Mouse (Mus musculus): ENCODE measurements around the gene Ap5m1. TPM values are rescaled to one million over a fixed set of nuclear protein-coding genes. Genes with fewer than 3 reads are reported as not detected.

Ap5m1 gene
- polyA plus RNA-seq, 1 experiment from 2014 or later, result 28.6 TPM

- no peaks in the 10 kb centered on the region for H3K27me3 ChIP-seq
- ATAC-seq (ENCODE audit: insufficient number of reproducible peaks, insufficient read depth, low FRiP score, low TSS enrichment), result no peak
- WGBS, result 41% methylated on average over 10 of the region's 10 CpGs
- H3K9me3 ChIP-seq, result no peaks in the 10 kb centered on the region
- no peak overlapping the region for H3K27ac ChIP-seq
- no peak overlapping the region for H3K9ac ChIP-seq
- no peaks in the 10 kb centered on the region for H3K36me3 ChIP-seq
- no peak overlapping the region for H3K4me2 ChIP-seq (replicated peaks)
- H3K4me1 ChIP-seq, result no peaks in the 10 kb centered on the region; the same call in 1 of the 2 replicates
- H3K4me3 ChIP-seq, result no peak overlapping the region
Observed at GRCm38 (mm10) chr14:49128544-49129263, 62.8 kb downstream of the Ap5m1 start.

- Histone ChIP-seq H3K27me3 (no peaks in the 10 kb centered on the region), H3K36me3 (no peaks in the 10 kb centered on the region), H3K9me3 (no peaks in the 10 kb centered on the region), H3K4me3 (no peak overlapping the region), H3K27ac (no peak overlapping the region), H3K4me2 (replicated peaks) (no peak overlapping the region), H3K9ac (no peak overlapping the region), H3K4me1 (no peaks in the 10 kb centered on the region; the same call in 1 of the 2 replicates)
- 86% methylated on average over 3 of the region's 3 CpGs for WGBS
- no peak for ATAC-seq (ENCODE audit: insufficient number of reproducible peaks, insufficient read depth, low FRiP score, low TSS enrichment)
Observed at GRCm38 (mm10) chr14:49132391-49132790, 66.5 kb downstream of the Ap5m1 start.

GRCm38 (mm10) chr14:49138171-49138570, 72.3 kb downstream of the Ap5m1 start:
- H3K27ac ChIP-seq, result no peak overlapping the region
- no peaks in the 10 kb centered on the region for H3K27me3 ChIP-seq
- no peak for ATAC-seq (ENCODE audit: insufficient number of reproducible peaks, insufficient read depth, low FRiP score, low TSS enrichment)
- H3K9ac ChIP-seq, result no peak overlapping the region
- no peaks in the 10 kb centered on the region for H3K4me1 ChIP-seq
- WGBS, result 43% methylated on average over 1 of the region's 1 CpGs
- H3K9me3 ChIP-seq, result no peaks in the 10 kb centered on the region
- H3K36me3 ChIP-seq, result no peaks in the 10 kb centered on the region
- no peak overlapping the region for H3K4me3 ChIP-seq
- H3K4me2 ChIP-seq (replicated peaks), result no peak overlapping the region

- no peaks in the 10 kb centered on the region for H3K36me3 ChIP-seq
- H3K27ac ChIP-seq, result no peak overlapping the region
- H3K9me3 ChIP-seq, result no peaks in the 10 kb centered on the region
- H3K9ac ChIP-seq, result no peak overlapping the region
- ATAC-seq (ENCODE audit: insufficient number of reproducible peaks, insufficient read depth, low FRiP score, low TSS enrichment), result peak; percentile 15; the same call in 1 of the 2 replicates
- H3K4me3 ChIP-seq, result no peak overlapping the region
- H3K27me3 ChIP-seq, result no peaks in the 10 kb centered on the region
- no peaks in the 10 kb centered on the region for H3K4me1 ChIP-seq
- no peak overlapping the region for H3K4me2 ChIP-seq (replicated peaks)
- 91% methylated on average over 7 of the region's 7 CpGs for WGBS
Observed at GRCm38 (mm10) chr14:49140756-49141155, 74.9 kb downstream of the Ap5m1 start.

Other genes starting within 250 kb of the Ap5m1 start
- 60.4 and 62.1 TPM in 2 replicates for gene Exoc5, start 556 bp downstream of the Ap5m1 start, polyA plus RNA-seq (2016; fragmentation: Nextera tagmentation; extraction: Ambion mirVana)
- 18.1 and 20.7 TPM in 2 replicates for gene Naa30, start 106.1 kb downstream of the Ap5m1 start, polyA plus RNA-seq (2016; fragmentation: Nextera tagmentation; extraction: Ambion mirVana)
- gene ccdc198, start 179.4 kb downstream of the Ap5m1 start, polyA plus RNA-seq (2016; fragmentation: Nextera tagmentation; extraction: Ambion mirVana), result 0.19 TPM in 1 of 2 replicates, not detected in the other